Mouse (Mus musculus) kidney, embryonic 16.5 days (tissue): Measurements from ENCODE around the gene Pbx4. TPM values are rescaled to one million over a fixed set of nuclear protein-coding genes. Genes with fewer than 3 reads are reported as not detected.

Experiments
- ATAC-seq: fragments of 200-750 bp; cut with Nextera tagmentation; 2 replicates; pipeline ENCODE4 v1.8.0; 2017; ENCODE audit warnings: moderate TSS enrichment; ENCODE audit not compliant: low FRiP score, low TSS enrichment
- H3K27ac ChIP-seq: fragments of 300-500 bp; sonication (generic); 2 replicates; pipeline ENCODE4 v1.5.1; 2014; ENCODE audit warnings: low read length
- H3K27me3 ChIP-seq: fragments of 300-500 bp; sonication (generic); 2 replicates; pipeline ENCODE4 v1.6.1; 2014; ENCODE audit warnings: low read length, control low read depth, mixed read lengths; ENCODE audit not compliant: insufficient read depth
- H3K36me3 ChIP-seq: fragments of 300-500 bp; sonication (generic); 2 replicates; pipeline ENCODE4 v1.6.1; 2014; ENCODE audit warnings: low read length, control low read depth, mixed read lengths; ENCODE audit not compliant: insufficient read depth
- H3K4me1 ChIP-seq: fragments of 300-500 bp; sonication (generic); 2 replicates; pipeline ENCODE4 v1.6.1; 2014; ENCODE audit warnings: low read length, control low read depth, mixed read lengths; ENCODE audit not compliant: insufficient read depth
- H3K4me2 ChIP-seq: fragments of 300-500 bp; sonication (generic); replicated peaks from 2 replicates; pipeline ENCODE4 v1.6.1; 2014; ENCODE audit warnings: low read depth, low read length
- H3K4me3 ChIP-seq: fragments of 300-500 bp; sonication (generic); 2 replicates; pipeline ENCODE4 v1.5.1; 2014; ENCODE audit warnings: mild to moderate bottlenecking, low read length
- H3K9ac ChIP-seq: fragments of 300-500 bp; sonication (generic); replicated peaks from 2 replicates; pipeline ENCODE4 v1.6.1; 2014; ENCODE audit warnings: low read length
- H3K9me3 ChIP-seq: fragments of 300-500 bp; sonication (generic); 2 replicates; pipeline ENCODE4 v1.6.1; 2016; ENCODE audit warnings: low read length, control low read depth
- WGBS: fragments of 180-500 bp; shearing (Covaris S2); extraction: QIAGEN DNeasy Blood & Tissue Kit; methylation state at CpG from one replicate; pipeline ENCODE4 v1.1.7; 2014; 5-methylcytosine and 5-hydroxymethylcytosine counted together
- polyA plus RNA-seq: library from polyadenylated mRNA; unstranded; fragments of >200 nt; fragmentation: Nextera tagmentation; extraction: Ambion mirVana; gene quantifications from 2 replicates; pipeline ENCODE4 v1.2.1, GENCODE M21; 2015

Pbx4 gene
- polyA plus RNA-seq, 1 experiment from 2014 or later, result 9.3 TPM

- 89% methylated on average over 5 of the region's 5 CpGs for WGBS
- no peak for ATAC-seq
- Histone ChIP-seq H3K9me3 (no peaks in the 10 kb centered on the region), H3K4me2 (no peak overlapping the region), H3K4me3 (no peak overlapping the region), H3K27ac (no peak overlapping the region), H3K4me1 (no peaks in the 10 kb centered on the region), H3K27me3 (no peaks in the 10 kb centered on the region), H3K36me3 (no peaks in the 10 kb centered on the region), H3K9ac (no peak overlapping the region)
These were observed 31.2 kb downstream of the Pbx4 start for GRCm38 (mm10) chr8:69863387-69864020.

GRCm38 (mm10) chr8:69864180-69864579 lies 31.9 kb downstream of the Pbx4 start:
- Histone ChIP-seq H3K4me3 (no peak overlapping the region), H3K4me1 (no peaks in the 10 kb centered on the region), H3K36me3 (no peaks in the 10 kb centered on the region), H3K9ac (no peak overlapping the region), H3K27ac (no peak overlapping the region), H3K9me3 (no peaks in the 10 kb centered on the region), H3K27me3 (no peaks in the 10 kb centered on the region), H3K4me2 (no peak overlapping the region)
- no peak for ATAC-seq
- WGBS, result 57% methylated on average over 5 of the region's 5 CpGs

- no peaks in the 10 kb centered on the region for H3K27me3 ChIP-seq
- H3K27ac ChIP-seq, result no peak overlapping the region
- WGBS, result 64% methylated on average over 5 of the region's 5 CpGs
- no peaks in the 10 kb centered on the region for H3K9me3 ChIP-seq
- H3K36me3 ChIP-seq, result no peaks in the 10 kb centered on the region
- ATAC-seq, result no peak
- H3K4me3 ChIP-seq, result no peak overlapping the region
- H3K4me2 ChIP-seq, result no peak overlapping the region
- H3K4me1 ChIP-seq, result no peaks in the 10 kb centered on the region
- H3K9ac ChIP-seq, result no peak overlapping the region
These were observed 35.5 kb downstream of the Pbx4 start for GRCm38 (mm10) chr8:69867696-69868326.

- H3K9me3 ChIP-seq, result no peaks in the 10 kb centered on the region
- H3K27ac ChIP-seq, result no peak overlapping the region
- H3K27me3 ChIP-seq, result no peaks in the 10 kb centered on the region
- H3K4me2 ChIP-seq, result no peak overlapping the region
- no peak overlapping the region for H3K9ac ChIP-seq
- ATAC-seq, result no peak
- no peak overlapping the region for H3K4me3 ChIP-seq
- 88% methylated on average over 11 of the region's 11 CpGs for WGBS
- H3K36me3 ChIP-seq, result no peaks in the 10 kb centered on the region
- no peaks in the 10 kb centered on the region for H3K4me1 ChIP-seq
These were observed 37.9 kb downstream of the Pbx4 start for GRCm38 (mm10) chr8:69870003-69870765.

- Histone ChIP-seq H3K36me3 (no peaks in the 10 kb centered on the region), H3K27me3 (no peaks in the 10 kb centered on the region), H3K4me2 (no peak overlapping the region), H3K9me3 (no peaks in the 10 kb centered on the region), H3K9ac (no peak overlapping the region), H3K27ac (no peak overlapping the region), H3K4me1 (no peaks in the 10 kb centered on the region), H3K4me3 (no peak overlapping the region)
- ATAC-seq, result no peak
- 86% methylated on average over 6 of the region's 6 CpGs for WGBS
These were observed 38.6 kb downstream of the Pbx4 start for GRCm38 (mm10) chr8:69870907-69871306.

GRCm38 (mm10) chr8:69874155-69874554 lies 41.9 kb downstream of the Pbx4 start:
- H3K27ac ChIP-seq, result no peak overlapping the region
- H3K9ac ChIP-seq, result no peak overlapping the region
- WGBS, result 11% methylated on average over 9 of the region's 9 CpGs
- no peaks in the 10 kb centered on the region for H3K9me3 ChIP-seq
- ATAC-seq, result no peak
- no peak overlapping the region for H3K4me2 ChIP-seq
- no peaks in the 10 kb centered on the region for H3K36me3 ChIP-seq
- peaks cover 2% of the 10 kb centered on the region; the same call in 1 of the 2 replicates for H3K27me3 ChIP-seq
- H3K4me3 ChIP-seq, result no peak overlapping the region
- no peaks in the 10 kb centered on the region for H3K4me1 ChIP-seq

- Histone ChIP-seq H3K27ac (no peak overlapping the region), H3K9me3 (no peaks in the 10 kb centered on the region), H3K4me3 (no peak overlapping the region), H3K4me2 (no peak overlapping the region), H3K4me1 (no peaks in the 10 kb centered on the region), H3K9ac (no peak overlapping the region), H3K27me3 (peaks cover 7% of the 10 kb centered on the region), H3K36me3 (no peaks in the 10 kb centered on the region)
- WGBS, result 46% methylated on average over 13 of the region's 13 CpGs
- no peak for ATAC-seq
These were observed 42.4 kb downstream of the Pbx4 start for GRCm38 (mm10) chr8:69874654-69875053.

- WGBS, result 33% methylated on average over 10 of the region's 10 CpGs
- Histone ChIP-seq H3K4me1 (no peaks in the 10 kb centered on the region), H3K27me3 (peaks cover 21% of the 10 kb centered on the region), H3K36me3 (no peaks in the 10 kb centered on the region), H3K4me3 (no peak overlapping the region), H3K9ac (no peak overlapping the region), H3K4me2 (no peak overlapping the region), H3K9me3 (no peaks in the 10 kb centered on the region), H3K27ac (no peak overlapping the region)
- ATAC-seq, result no peak
These were observed 43.8 kb downstream of the Pbx4 start for GRCm38 (mm10) chr8:69876097-69876496.

- peaks cover 30% of the 10 kb centered on the region for H3K27me3 ChIP-seq
- 72% methylated on average over 10 of the region's 10 CpGs for WGBS
These were observed 44.7 kb downstream of the Pbx4 start for GRCm38 (mm10) chr8:69876967-69877366.

GRCm38 (mm10) chr8:69877396-69877795 lies 45.1 kb downstream of the Pbx4 start:
- 87% methylated on average over 4 of the region's 4 CpGs for WGBS
- no peak for ATAC-seq
- Histone ChIP-seq H3K4me3 (no peak overlapping the region), H3K9ac (no peak overlapping the region), H3K4me2 (no peak overlapping the region), H3K27ac (no peak overlapping the region), H3K9me3 (0 out of 2 replicates have a peak, but pooled peaks cover 2% of the 10 kb centered on the region), H3K27me3 (peaks cover 34% of the 10 kb centered on the region), H3K36me3 (no peaks in the 10 kb centered on the region), H3K4me1 (no peaks in the 10 kb centered on the region; the same call in 1 of the 2 replicates)

More at GRCm38 (mm10) chr8:69876967-69877366, 44.7 kb downstream of the Pbx4 start:
- Histone ChIP-seq H3K27ac (no peak overlapping the region), H3K9me3 (no peaks in the 10 kb centered on the region), H3K4me2 (no peak overlapping the region), H3K36me3 (no peaks in the 10 kb centered on the region), H3K9ac (no peak overlapping the region), H3K4me1 (no peaks in the 10 kb centered on the region), H3K4me3 (no peak overlapping the region)
- ATAC-seq, result no peak
